Mouse (Mus musculus) ES-Bruce4 (cell line): Measurements from ENCODE around the gene Disp3.

Experiments used
- CTCF ChIP-seq: IDR thresholded peaks from one replicate; pipeline ENCODE4 v1.8.1; 2011; ENCODE audit warnings: low read depth, low read length
- EP300 ChIP-seq: IDR thresholded peaks from 2 replicates; pipeline ENCODE4 v1.6.1; 2011; ENCODE audit warnings: low read depth, low read length; ENCODE audit not compliant: insufficient read depth
- POLR2A ChIP-seq: IDR thresholded peaks from one replicate; pipeline ENCODE4 v1.8.1; 2011; ENCODE audit warnings: low read length; ENCODE audit not compliant: insufficient read depth

GRCm38 (mm10) chr4:148298720-148299119 lies 11.0 kb upstream of the Disp3 start:
- TF ChIP-seq POLR2A (no peak), CTCF (no peak), EP300 (no peak)
